7 mouse cellular contexts compared by ENCODE assay signal in the genomic region with DNA sequence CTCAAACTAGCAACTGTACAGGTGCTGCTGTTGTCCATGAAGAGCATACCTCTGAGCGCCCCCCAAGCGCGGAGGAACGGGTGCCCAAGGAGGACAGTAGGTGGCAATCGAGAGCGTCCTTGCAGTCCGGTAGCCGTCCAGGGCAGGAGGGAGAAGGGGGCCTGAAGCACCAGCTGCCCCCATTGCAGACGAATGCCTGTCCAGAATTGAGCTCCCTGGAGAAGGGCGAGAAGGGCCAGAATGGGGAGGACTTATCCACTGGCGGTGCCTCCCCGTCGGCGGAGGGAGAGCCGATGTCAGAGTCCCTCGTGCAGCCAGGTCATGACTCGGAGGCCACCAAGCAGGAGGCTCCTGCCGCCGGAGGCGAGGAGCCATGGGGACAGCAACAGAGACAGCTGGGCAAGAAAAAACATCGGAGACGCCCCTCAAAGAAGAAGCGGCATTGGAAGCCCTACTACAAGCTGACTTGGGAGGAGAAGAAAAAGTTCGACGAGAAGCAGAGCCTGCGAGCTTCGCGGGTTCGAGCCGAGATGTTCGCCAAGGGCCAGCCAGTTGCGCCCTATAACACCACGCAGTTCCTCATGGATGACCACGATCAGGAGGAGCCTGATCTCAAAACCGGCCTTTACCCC. TPM values are rescaled to one million over a fixed set of nuclear protein-coding genes. Genes with fewer than 3 reads are reported as not detected.
A peak's percentile ranks its signal among the peaks of the same experiment; 100 is the strongest.
DNase-seq lines count a peak whose midpoint lies in the region; ATAC-seq and TF ChIP-seq lines count a peak whose summit lies in the region.

No protein-coding gene starts in this region.

- no peak; the same call in 1 of the 2 replicates for TF ChIP-seq POLR2A in cortical plate, adult 2 months (IDR thresholded peaks at IDR 0.05; ENCODE audit: extremely low read depth, insufficient read depth, low read length)
- TF ChIP-seq POLR2A in limb, embryonic 14.5 days (IDR thresholded peaks at IDR 0.05; ENCODE audit: borderline replicate concordance, extremely low read depth, insufficient read depth, insufficient read length): no peak

- H3K27ac ChIP-seq in cortical plate, adult 2 months (ENCODE audit: insufficient read depth, low read length): peak overlapping the region; percentile 82
- H3K27ac ChIP-seq in intestine, embryonic 16.5 days (ENCODE audit: low read length): peak overlapping the region; percentile 87
- peak overlapping the region; percentile 79; the same call in 1 of the 2 replicates for H3K27ac ChIP-seq in limb, embryonic 14.5 days (replicated peaks; ENCODE audit: low read depth, low read length)
- H3K27ac ChIP-seq in midbrain, embryonic 14.5 days (replicated peaks; ENCODE audit: low read depth, low read length): peak overlapping the region; percentile 16; the same call in 1 of the 2 replicates

- peak overlapping the region; percentile 77 for H3K9ac ChIP-seq in intestine, embryonic 16.5 days (ENCODE audit: low read depth, low read length)
- peak overlapping the region; percentile 72 for H3K9ac ChIP-seq in limb, embryonic 14.5 days (ENCODE audit: low read depth, low read length, severe bottlenecking)
- H3K9ac ChIP-seq in midbrain, embryonic 14.5 days (replicated peaks; ENCODE audit: low read length): peak overlapping the region; percentile 52

- under 1% methylated on average over 35 of the region's 35 CpGs for WGBS in intestine, embryonic 16.5 days
- WGBS in limb, embryonic 14.5 days: 0% methylated on average over 32 of the region's 35 CpGs
- WGBS in midbrain, embryonic 14.5 days: under 1% methylated on average over 35 of the region's 35 CpGs

- H3K4me2 ChIP-seq in intestine, embryonic 16.5 days (ENCODE audit: low read depth, low read length): peak overlapping the region; percentile 79
- H3K4me2 ChIP-seq in limb, embryonic 14.5 days (replicated peaks; ENCODE audit: low read depth, low read length, severe bottlenecking): peak overlapping the region; percentile 86
- peak overlapping the region; percentile 82 for H3K4me2 ChIP-seq in midbrain, embryonic 14.5 days (ENCODE audit: low read length)

- peak; percentile 30 for ATAC-seq in intestine, embryonic 16.5 days
- ATAC-seq in limb, embryonic 14.5 days (ENCODE audit: low FRiP score, low read depth): 0 out of 2 replicates have a peak, but pooled peaks have one; percentile 6
- ATAC-seq in midbrain, embryonic 14.5 days (ENCODE audit: low FRiP score, low TSS enrichment): no peak

- H3K36me3 ChIP-seq in intestine, embryonic 16.5 days (ENCODE audit: control insufficient read depth, insufficient read depth, low read length): no peaks in the 10 kb centered on the region
- no peaks in the 10 kb centered on the region for H3K36me3 ChIP-seq in limb, embryonic 14.5 days (ENCODE audit: control insufficient read depth, insufficient read depth, low read length)
- H3K36me3 ChIP-seq in midbrain, embryonic 14.5 days (ENCODE audit: control insufficient read depth, insufficient read depth, low read length): no peaks in the 10 kb centered on the region

- H3K4me1 ChIP-seq in cortical plate, adult 2 months (ENCODE audit: control insufficient read depth, insufficient read depth, low read length): no peaks in the 10 kb centered on the region; the same call in 1 of the 2 replicates
- H3K4me1 ChIP-seq in intestine, embryonic 16.5 days (ENCODE audit: control insufficient read depth, insufficient read depth, low read length): peaks cover 22% of the 10 kb centered on the region
- peaks cover 24% of the 10 kb centered on the region for H3K4me1 ChIP-seq in limb, embryonic 14.5 days (ENCODE audit: control insufficient read depth, insufficient read depth, low read length)
- peaks cover 33% of the 10 kb centered on the region for H3K4me1 ChIP-seq in midbrain, embryonic 14.5 days (ENCODE audit: control insufficient read depth, insufficient read depth, low read length)

- no peaks in the 10 kb centered on the region for H3K9me3 ChIP-seq in intestine, embryonic 16.5 days (ENCODE audit: control insufficient read depth, low read length)
- H3K9me3 ChIP-seq in limb, embryonic 14.5 days (ENCODE audit: control insufficient read depth, low read length): no peaks in the 10 kb centered on the region
- H3K9me3 ChIP-seq in midbrain, embryonic 14.5 days (ENCODE audit: control insufficient read depth, low read length): no peaks in the 10 kb centered on the region

- peak; percentile 58 for TF ChIP-seq CTCF in cortical plate, adult 2 months (IDR thresholded peaks at IDR 0.05; ENCODE audit: extremely low read depth, insufficient read depth, low read length)

- H3K27me3 ChIP-seq in intestine, embryonic 16.5 days (replicated peaks; ENCODE audit: control insufficient read depth, insufficient read depth, low read length): no peaks in the 10 kb centered on the region
- H3K27me3 ChIP-seq in limb, embryonic 14.5 days (ENCODE audit: control insufficient read depth, insufficient read depth, low read length): no peaks in the 10 kb centered on the region
- H3K27me3 ChIP-seq in midbrain, embryonic 14.5 days (ENCODE audit: control insufficient read depth, insufficient read depth, low read length): peaks cover 17% of the 10 kb centered on the region; the same call in 1 of the 2 replicates

- H3K4me3 ChIP-seq in cortical plate, adult 2 months (ENCODE audit: insufficient read depth, low read length): peak overlapping the region; percentile 68
- peak overlapping the region; percentile 69 for H3K4me3 ChIP-seq in intestine, embryonic 16.5 days (ENCODE audit: low read length)
- peak overlapping the region; percentile 65 for H3K4me3 ChIP-seq in limb, embryonic 14.5 days (replicated peaks; ENCODE audit: low read length)
- H3K4me3 ChIP-seq in midbrain, embryonic 14.5 days (replicated peaks; ENCODE audit: low read depth, low read length): peak overlapping the region; percentile 49

- DNase-seq in adrenal gland, adult 2 months: peak; percentile 85
- peak; percentile 73 for DNase-seq in gastrocnemius, postnatal 25 days
- DNase-seq in limb, embryonic 14.5 days (ENCODE audit: low spot score): peak; percentile 73
- DNase-seq in midbrain, embryonic 14.5 days: peak; percentile 82
- DNase-seq in spleen, adult 18-20 months: peak; percentile 64 to 78

RNA-seq across cellular contexts. Expression of a gene that starts 1.0 kb away (rescaled TPM):
- total RNA-seq in adrenal gland, adult 2 months (2021): 10 to 100 TPM; 70.9 to 83.7 TPM
- polyA plus RNA-seq in adrenal gland, adult 2 months (2012; rRNA removed): 15.7 and 16.5 TPM in 2 replicates
- polyA plus RNA-seq in cortical plate, adult 2 months (2012; rRNA removed): 22.6 and 22.9 TPM in 2 replicates
- total RNA-seq in gastrocnemius, postnatal 25 days (2021): 10 to 100 TPM; 17.4 to 19.0 TPM
- polyA plus RNA-seq in intestine, embryonic 16.5 days (2015; fragmentation: Nextera tagmentation; extraction: Ambion mirVana): 4.2 and 4.6 TPM in 2 replicates
- polyA plus RNA-seq in limb, embryonic 14.5 days (2012; rRNA removed): 17.7 and 21.1 TPM in 2 replicates
- polyA plus RNA-seq in limb, embryonic 14.5 days (2014; fragmentation: Nextera tagmentation; extraction: Ambion mirVana): 7.5 and 8.4 TPM in 2 replicates
- polyA plus RNA-seq in midbrain, embryonic 14.5 days (2014; fragmentation: Nextera tagmentation; extraction: Ambion mirVana): 3.9 and 5.9 TPM in 2 replicates

RNA-seq across cellular contexts. Expression of a gene that starts 15.2 kb away (rescaled TPM):
- total RNA-seq in adrenal gland, adult 2 months (2021): 1 to 10 TPM; 2.8 to 7.0 TPM
- polyA plus RNA-seq in adrenal gland, adult 2 months (2012; rRNA removed): 3.3 and 4.5 TPM in 2 replicates
- polyA plus RNA-seq in cortical plate, adult 2 months (2012; rRNA removed): 10.7 and 11.9 TPM in 2 replicates
- 1 to 10 TPM; 1.0 to 1.9 TPM for total RNA-seq in gastrocnemius, postnatal 25 days (2021)
- 5.8 TPM in 2 replicates for polyA plus RNA-seq in intestine, embryonic 16.5 days (2015; fragmentation: Nextera tagmentation; extraction: Ambion mirVana)
- polyA plus RNA-seq in limb, embryonic 14.5 days (2012; rRNA removed): 9.4 and 10.8 TPM in 2 replicates
- 8.6 and 11.1 TPM in 2 replicates for polyA plus RNA-seq in limb, embryonic 14.5 days (2014; fragmentation: Nextera tagmentation; extraction: Ambion mirVana)
- polyA plus RNA-seq in midbrain, embryonic 14.5 days (2014; fragmentation: Nextera tagmentation; extraction: Ambion mirVana): 22.9 and 24.7 TPM in 2 replicates

RNA-seq across cellular contexts. Expression of a gene that starts 15.6 kb away (rescaled TPM):
- 100 to 1,000 TPM in 1 of 2 experiments, 10 to 100 TPM in 1; 88.4 to 175 TPM for total RNA-seq in adrenal gland, adult 2 months (2021)
- 70.3 and 91.9 TPM in 2 replicates for polyA plus RNA-seq in adrenal gland, adult 2 months (2012; rRNA removed)
- polyA plus RNA-seq in cortical plate, adult 2 months (2012; rRNA removed): 40.7 and 46.3 TPM in 2 replicates
- 10 to 100 TPM; 23.7 to 29.7 TPM for total RNA-seq in gastrocnemius, postnatal 25 days (2021)
- 30.4 and 32.5 TPM in 2 replicates for polyA plus RNA-seq in intestine, embryonic 16.5 days (2015; fragmentation: Nextera tagmentation; extraction: Ambion mirVana)
- polyA plus RNA-seq in limb, embryonic 14.5 days (2012; rRNA removed): 11.2 and 14.2 TPM in 2 replicates
- 20.2 and 25.2 TPM in 2 replicates for polyA plus RNA-seq in limb, embryonic 14.5 days (2014; fragmentation: Nextera tagmentation; extraction: Ambion mirVana)
- polyA plus RNA-seq in midbrain, embryonic 14.5 days (2014; fragmentation: Nextera tagmentation; extraction: Ambion mirVana): 8.0 and 8.4 TPM in 2 replicates

RNA-seq across cellular contexts. Expression of a gene that starts 15.6 kb away (rescaled TPM):
- total RNA-seq in adrenal gland, adult 2 months (2021): 10 to 100 TPM in 1 of 2 experiments, 1 to 10 TPM in 1; 6.3 to 14.3 TPM
- 21.4 and 24.7 TPM in 2 replicates for polyA plus RNA-seq in adrenal gland, adult 2 months (2012; rRNA removed)
- polyA plus RNA-seq in cortical plate, adult 2 months (2012; rRNA removed): 17.1 and 21.1 TPM in 2 replicates
- total RNA-seq in gastrocnemius, postnatal 25 days (2021): 1 to 10 TPM; 3.2 to 3.9 TPM
- 2.1 and 2.3 TPM in 2 replicates for polyA plus RNA-seq in intestine, embryonic 16.5 days (2015; fragmentation: Nextera tagmentation; extraction: Ambion mirVana)
- polyA plus RNA-seq in limb, embryonic 14.5 days (2012; rRNA removed): 10.3 and 13.2 TPM in 2 replicates
- 3.8 and 4.9 TPM in 2 replicates for polyA plus RNA-seq in limb, embryonic 14.5 days (2014; fragmentation: Nextera tagmentation; extraction: Ambion mirVana)
- polyA plus RNA-seq in midbrain, embryonic 14.5 days (2014; fragmentation: Nextera tagmentation; extraction: Ambion mirVana): 0.92 and 1.8 TPM in 2 replicates

RNA-seq across cellular contexts. Expression of a gene that starts 53.8 kb away (rescaled TPM):
- total RNA-seq in adrenal gland, adult 2 months (2021): 10 to 100 TPM; 18.9 to 24.2 TPM
- 16.3 and 19.2 TPM in 2 replicates for polyA plus RNA-seq in adrenal gland, adult 2 months (2012; rRNA removed)
- polyA plus RNA-seq in cortical plate, adult 2 months (2012; rRNA removed): 125 and 133 TPM in 2 replicates
- total RNA-seq in gastrocnemius, postnatal 25 days (2021): 1 to 10 TPM; 4.7 to 4.9 TPM
- polyA plus RNA-seq in intestine, embryonic 16.5 days (2015; fragmentation: Nextera tagmentation; extraction: Ambion mirVana): 2.2 and 2.3 TPM in 2 replicates
- polyA plus RNA-seq in limb, embryonic 14.5 days (2012; rRNA removed): 3.7 and 3.8 TPM in 2 replicates
- polyA plus RNA-seq in limb, embryonic 14.5 days (2014; fragmentation: Nextera tagmentation; extraction: Ambion mirVana): 2.5 and 2.6 TPM in 2 replicates
- polyA plus RNA-seq in midbrain, embryonic 14.5 days (2014; fragmentation: Nextera tagmentation; extraction: Ambion mirVana): 4.3 and 5.2 TPM in 2 replicates

Comparison
In these comparisons a context has a peak if more than half of its experiments do, and no peak if none do; other contexts are left out.
1. H3K27ac ChIP-seq: peak in every context shown above with its lines; median percentile 87 in intestine, embryonic 16.5 days; 82 in cortical plate, adult 2 months; 79 in limb, embryonic 14.5 days; 16 in midbrain, embryonic 14.5 days.